Mouse (Mus musculus) ES-E14 (cell line): ENCODE data around the gene Coq8a. TPM values are rescaled to one million over a fixed set of nuclear protein-coding genes. Genes with fewer than 3 reads are reported as not detected.

Experiments used
- DNase-seq: peaks from one replicate; pipeline ENCODE4 v3.0.0-alpha.2; 2013; ENCODE audit warnings: low read depth, low spot score
- H3K27ac ChIP-seq: 2 replicates; pipeline ENCODE4 v1.5.1; 2012; ENCODE audit warnings: low read depth, mild to moderate bottlenecking, low read length, moderate library complexity, mixed read lengths; ENCODE audit not compliant: poor library complexity, insufficient read depth, severe bottlenecking
- H3K36me3 ChIP-seq: 2 replicates; pipeline ENCODE4 v1.6.1; 2012; ENCODE audit warnings: mild to moderate bottlenecking, low read length, moderate library complexity, mixed read lengths; ENCODE audit not compliant: control insufficient read depth, poor library complexity, insufficient read depth, severe bottlenecking
- H3K4me1 ChIP-seq, 2 experiments: fragments of 150-350 bp in 1 of 2; sonication (generic) in 1 of 2; 2 replicates each; pipeline ENCODE4 v1.6.1; 2012; ENCODE audit warnings: low read length in 2 of 2, mild to moderate bottlenecking in 1 of 2, mixed read lengths in 1 of 2; ENCODE audit not compliant: control insufficient read depth in 2 of 2, insufficient read depth in 2 of 2, poor library complexity in 1 of 2
- H3K4me3 ChIP-seq, 2 experiments: fragments of 150-350 bp in 1 of 2; sonication (generic) in 1 of 2; 2 replicates each; pipeline ENCODE4 v1.5.1; 2012; ENCODE audit warnings: low read length in 2 of 2, low read depth in 1 of 2, mild to moderate bottlenecking in 1 of 2, mixed read lengths in 1 of 2; ENCODE audit not compliant: insufficient read depth in 1 of 2, poor library complexity in 1 of 2, severe bottlenecking in 1 of 2
- H3K9ac ChIP-seq: 2 replicates; pipeline ENCODE4 v1.6.1; 2012; ENCODE audit warnings: low read depth, mild to moderate bottlenecking, low read length, mixed read lengths; ENCODE audit not compliant: poor library complexity, insufficient read depth, severe bottlenecking
- H3K9me3 ChIP-seq: fragments of 150-350 bp; sonication (generic); 2 replicates; pipeline ENCODE4 v1.6.1; 2012; ENCODE audit warnings: low read depth, mild to moderate bottlenecking, low read length; ENCODE audit not compliant: control insufficient read depth, insufficient read depth
- CHD2 ChIP-seq: IDR thresholded peaks from 2 replicates; pipeline ENCODE4 v1.6.1; 2014; ENCODE audit warnings: mild to moderate bottlenecking, low read depth, low read length, inconsistent platforms
- HCFC1 ChIP-seq: IDR thresholded peaks from 2 replicates; pipeline ENCODE4 v1.6.1; 2012; ENCODE audit warnings: low read length, inconsistent platforms, borderline replicate concordance; ENCODE audit not compliant: insufficient read depth
- MAFK ChIP-seq: IDR thresholded peaks from 2 replicates; pipeline ENCODE4 v1.6.1; 2014; ENCODE audit warnings: mild to moderate bottlenecking, low read depth, low read length, inconsistent platforms; ENCODE audit not compliant: insufficient read depth
- ZC3H11A ChIP-seq: IDR thresholded peaks from 2 replicates; pipeline ENCODE4 v1.6.1; 2012; ENCODE audit warnings: low read depth, mild to moderate bottlenecking, inconsistent platforms, low read length, borderline replicate concordance
- ZNF384 ChIP-seq: IDR thresholded peaks from 2 replicates; pipeline ENCODE4 v1.6.1; 2012; ENCODE audit warnings: low read depth, low read length, inconsistent platforms
- in situ Hi-C, 2 experiments: fragments of 600-800 bp; cut with MboI; formaldehyde crosslinking; loops; one replicate each; pipeline ENCODE4 v1.15.1; 2025; ENCODE audit warnings: low sequenced_read_pairs in 2 of 2, inconsistent platforms in 1 of 2; ENCODE audit not compliant: unreplicated experiment in 2 of 2
- total RNA-seq: library from RNA; depleted of rRNA; stranded (reverse); fragments of 300-350 nt; gene quantifications from 2 replicates; pipeline ENCODE4 v1.2.3, GENCODE M21; 2012

The Coq8a gene
- total RNA-seq, 1 experiment, result 8.3 TPM

GRCm38 (mm10) chr1:180185877-180186276, 13.5 kb downstream of the Coq8a start:
- Histone ChIP-seq H3K4me1 (no peaks in the 10 kb centered on the region), H3K36me3 (no peaks in the 10 kb centered on the region), H3K9ac (no peak overlapping the region), H3K4me3 (no peak overlapping the region), H3K27ac (no peak overlapping the region), H3K9me3 (no peaks in the 10 kb centered on the region)
- in situ Hi-C loops, result no loop called here
- DNase-seq, result no peak
- no peak for TF ChIP-seq CHD2
- TF ChIP-seq ZNF384, result no peak
- TF ChIP-seq MAFK, result no peak
- no peak for TF ChIP-seq HCFC1
- TF ChIP-seq ZC3H11A, result no peak

GRCm38 (mm10) chr1:180184768-180185167, 14.6 kb downstream of the Coq8a start:
- H3K9ac ChIP-seq, result no peak overlapping the region
- no peak for DNase-seq
- no peaks in the 10 kb centered on the region for H3K9me3 ChIP-seq
- no peaks in the 10 kb centered on the region for H3K36me3 ChIP-seq
- H3K4me3 ChIP-seq, result no peak overlapping the region
- TF ChIP-seq HCFC1 (no peak), CHD2 (no peak), ZC3H11A (no peak), ZNF384 (no peak), MAFK (no peak)
- no peaks in the 10 kb centered on the region for H3K4me1 ChIP-seq
- H3K27ac ChIP-seq, result no peak overlapping the region
- in situ Hi-C loops, result no loop called here

GRCm38 (mm10) chr1:180183525-180184159, 15.8 kb downstream of the Coq8a start:
- no peaks in the 10 kb centered on the region for H3K9me3 ChIP-seq
- in situ Hi-C loops, result no loop called here
- H3K36me3 ChIP-seq, result no peaks in the 10 kb centered on the region
- TF ChIP-seq ZNF384 (no peak), CHD2 (no peak), HCFC1 (no peak), MAFK (no peak), ZC3H11A (no peak)
- H3K9ac ChIP-seq, result no peak overlapping the region
- no peak overlapping the region for H3K27ac ChIP-seq
- H3K4me1 ChIP-seq, result no peaks in the 10 kb centered on the region
- H3K4me3 ChIP-seq, result no peak overlapping the region
- DNase-seq, result no peak

GRCm38 (mm10) chr1:180182731-180183130, 16.7 kb downstream of the Coq8a start:
- no peak overlapping the region for H3K9ac ChIP-seq
- H3K4me3 ChIP-seq, result no peak overlapping the region
- no peak for DNase-seq
- no peaks in the 10 kb centered on the region for H3K9me3 ChIP-seq
- in situ Hi-C loops, result no loop called here
- H3K27ac ChIP-seq, result no peak overlapping the region
- no peaks in the 10 kb centered on the region for H3K36me3 ChIP-seq
- TF ChIP-seq ZC3H11A (no peak), ZNF384 (no peak), CHD2 (no peak)
- no peaks in the 10 kb centered on the region for H3K4me1 ChIP-seq

GRCm38 (mm10) chr1:180181966-180182319, 17.5 kb downstream of the Coq8a start:
- no peaks in the 10 kb centered on the region for H3K9me3 ChIP-seq
- H3K36me3 ChIP-seq, result no peaks in the 10 kb centered on the region
- TF ChIP-seq CHD2, result no peak
- no peak for TF ChIP-seq HCFC1
- TF ChIP-seq MAFK, result no peak
- TF ChIP-seq ZNF384, result no peak
- no peak for TF ChIP-seq ZC3H11A
- no peak overlapping the region for H3K27ac ChIP-seq
- no peak overlapping the region for H3K4me3 ChIP-seq
- in situ Hi-C loops, result no loop called here
- no peak for DNase-seq
- H3K4me1 ChIP-seq, result no peaks in the 10 kb centered on the region
- no peak overlapping the region for H3K9ac ChIP-seq
